Mouse (Mus musculus): ENCODE results near the gene Serpina3c.

GRCm38 (mm10) chr12:104100768-104101167, 52.9 kb downstream of the Serpina3c start, which contains the start of gene Serpina5:
- no peak for TF ChIP-seq CTCF (IDR thresholded peaks at IDR 0.05; ENCODE audit: low read depth)
- no peak for TF ChIP-seq EP300 (IDR thresholded peaks at IDR 0.05; ENCODE audit: low read depth)

Data from liver, postnatal 0 days (tissue).